Mouse (Mus musculus): Measurements from ENCODE around the gene Psma3.
"Not testable (repeated sequence)": the region's sequence is repeated elsewhere in the genome, so short reads cannot be mapped to it uniquely, and the experiment has no call there.

Gene Psma3

DNA sequence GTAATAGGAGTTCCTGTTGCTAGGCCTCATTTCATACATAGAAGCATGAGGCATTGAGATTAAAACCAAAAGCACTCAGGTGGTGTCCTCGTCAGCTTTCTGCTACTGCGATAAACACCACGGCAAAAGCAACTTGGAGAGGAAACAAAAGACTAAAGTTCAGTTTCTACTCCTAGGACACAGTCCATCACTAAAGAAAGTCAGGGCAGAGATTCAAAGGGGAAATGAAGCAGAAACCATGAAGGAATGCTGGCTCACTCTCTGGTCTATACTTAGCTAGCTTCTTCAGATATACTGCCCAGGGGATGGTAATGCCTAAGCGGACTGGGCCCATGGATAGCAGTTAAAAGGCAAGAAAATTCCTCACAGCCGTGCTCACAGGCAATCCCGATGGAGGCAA is 27.0 kb downstream of the Psma3 start:
- no peak for DNase-seq (ENCODE audit: low read depth, low spot score)

DNA sequence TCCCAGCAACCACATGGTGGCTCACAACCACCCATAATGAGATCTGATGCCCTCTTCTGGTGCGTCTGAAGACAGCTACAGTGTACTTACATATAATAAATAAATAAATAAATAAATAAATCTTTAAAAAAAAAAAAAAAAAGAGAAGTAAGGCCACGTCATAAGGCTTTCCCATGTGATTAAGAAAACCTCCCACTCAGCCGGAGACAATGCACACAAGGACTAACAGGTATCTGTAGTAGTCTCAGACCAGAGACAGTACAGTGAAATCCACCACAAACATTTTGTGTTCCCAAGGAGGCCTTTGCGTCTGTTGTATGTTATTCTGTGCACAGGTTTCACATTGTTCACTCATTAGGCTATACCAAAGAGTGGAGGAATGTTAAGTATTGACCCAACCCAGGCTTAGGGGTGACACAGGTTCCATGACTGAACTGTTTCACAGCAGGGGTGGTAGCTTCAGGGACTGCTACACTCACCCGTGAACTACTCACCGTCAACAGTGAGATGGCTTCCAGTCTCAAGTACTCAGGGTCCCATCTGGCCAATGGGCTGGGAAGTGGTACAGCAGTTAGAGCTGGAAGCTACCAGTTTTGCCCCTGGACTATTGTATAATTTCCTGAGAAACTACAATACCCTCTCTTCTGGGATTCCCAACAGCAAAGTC is 29.5 kb downstream of the Psma3 start:
- peak; percentile 89 for DNase-seq (ENCODE audit: low read depth, low spot score)

DNA sequence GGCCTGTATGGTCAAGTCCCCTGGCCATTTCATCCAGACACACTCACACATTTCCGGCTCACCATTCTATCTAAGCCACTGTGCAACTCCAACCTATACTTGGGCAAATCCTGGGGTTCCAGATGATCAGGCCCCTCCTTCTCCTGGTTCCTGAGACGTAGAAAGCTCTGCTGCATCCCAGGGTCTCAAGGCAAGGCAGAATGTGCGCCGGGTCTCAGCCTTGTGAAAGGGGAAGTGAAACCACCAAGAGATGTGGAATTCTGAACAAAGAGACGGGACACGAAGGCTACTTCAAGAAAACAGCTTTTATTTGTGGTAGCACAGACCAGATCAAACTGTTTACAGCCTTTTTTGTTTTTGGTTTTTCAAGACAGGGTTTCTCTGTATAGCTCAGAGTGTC is 31.7 kb downstream of the Psma3 start:
- DNase-seq (ENCODE audit: low read depth, low spot score), result no peak

DNA sequence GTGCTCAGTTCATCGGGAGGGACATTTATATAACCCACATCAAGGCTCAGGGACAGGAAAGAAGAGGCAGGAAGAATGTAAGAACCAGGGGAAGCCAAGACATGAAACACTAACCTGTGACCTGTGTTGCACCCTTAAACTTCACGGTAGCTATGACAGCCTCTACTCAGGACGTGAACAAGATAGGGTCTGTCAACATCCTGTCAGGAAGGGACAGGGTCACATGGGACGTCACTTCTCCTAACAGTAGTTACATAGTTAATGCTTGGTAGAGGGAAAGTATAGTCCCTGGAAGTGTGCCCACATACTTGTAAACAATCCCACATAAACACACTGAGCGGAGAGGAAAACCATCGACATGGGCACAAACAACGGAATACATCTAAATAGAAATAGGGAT is 32.5 kb downstream of the Psma3 start:
- DNase-seq (ENCODE audit: low read depth, low spot score), result no peak

DNA sequence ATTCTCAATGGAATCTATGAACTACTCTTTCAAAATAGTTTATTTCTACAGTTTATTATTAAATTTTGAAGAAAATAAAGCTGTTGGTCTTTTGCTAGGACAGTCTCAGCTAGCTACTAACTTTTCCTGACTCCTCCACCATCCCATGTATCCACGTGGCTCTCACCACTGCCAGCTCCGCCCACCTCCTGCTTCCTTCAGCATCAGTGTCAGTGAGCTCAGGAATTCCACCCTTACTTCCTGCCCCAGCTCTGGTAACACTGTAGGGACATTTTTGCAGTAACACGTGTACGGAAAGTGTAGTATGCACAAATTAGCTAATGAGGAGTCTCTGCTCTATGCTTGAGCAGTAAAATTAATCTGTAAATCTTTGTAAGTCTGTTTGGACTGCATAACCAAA is 35.3 kb downstream of the Psma3 start:
- peak; percentile 82 for DNase-seq (ENCODE audit: low read depth, low spot score)

DNA sequence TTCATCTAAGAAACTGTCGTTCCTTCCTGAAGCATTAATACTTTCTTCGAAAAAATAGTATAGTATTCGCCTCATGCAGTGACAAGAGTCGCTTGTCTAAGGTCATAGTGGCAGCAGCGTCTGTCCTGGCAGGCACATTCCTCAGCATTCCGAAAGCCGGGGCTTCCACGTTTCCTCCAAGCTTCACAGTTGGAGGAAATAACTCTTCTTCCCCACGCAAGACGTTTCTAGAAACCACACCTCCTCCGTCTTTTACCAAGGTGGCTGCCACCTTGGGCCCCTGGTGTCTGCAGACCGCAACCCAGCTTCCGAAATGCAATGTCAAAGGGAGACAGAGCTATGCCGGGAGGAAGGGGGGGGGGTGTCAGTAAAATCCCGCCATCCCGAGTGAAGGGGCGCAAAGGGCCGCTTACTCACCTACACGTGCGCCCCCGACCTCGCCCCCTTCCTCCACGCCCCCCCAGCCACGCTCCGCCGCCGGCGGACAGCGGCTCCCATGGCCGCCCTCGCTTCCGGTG is 40.5 kb downstream of the Psma3 start:
- DNase-seq (ENCODE audit: low read depth, low spot score), result peak; percentile 88

DNA sequence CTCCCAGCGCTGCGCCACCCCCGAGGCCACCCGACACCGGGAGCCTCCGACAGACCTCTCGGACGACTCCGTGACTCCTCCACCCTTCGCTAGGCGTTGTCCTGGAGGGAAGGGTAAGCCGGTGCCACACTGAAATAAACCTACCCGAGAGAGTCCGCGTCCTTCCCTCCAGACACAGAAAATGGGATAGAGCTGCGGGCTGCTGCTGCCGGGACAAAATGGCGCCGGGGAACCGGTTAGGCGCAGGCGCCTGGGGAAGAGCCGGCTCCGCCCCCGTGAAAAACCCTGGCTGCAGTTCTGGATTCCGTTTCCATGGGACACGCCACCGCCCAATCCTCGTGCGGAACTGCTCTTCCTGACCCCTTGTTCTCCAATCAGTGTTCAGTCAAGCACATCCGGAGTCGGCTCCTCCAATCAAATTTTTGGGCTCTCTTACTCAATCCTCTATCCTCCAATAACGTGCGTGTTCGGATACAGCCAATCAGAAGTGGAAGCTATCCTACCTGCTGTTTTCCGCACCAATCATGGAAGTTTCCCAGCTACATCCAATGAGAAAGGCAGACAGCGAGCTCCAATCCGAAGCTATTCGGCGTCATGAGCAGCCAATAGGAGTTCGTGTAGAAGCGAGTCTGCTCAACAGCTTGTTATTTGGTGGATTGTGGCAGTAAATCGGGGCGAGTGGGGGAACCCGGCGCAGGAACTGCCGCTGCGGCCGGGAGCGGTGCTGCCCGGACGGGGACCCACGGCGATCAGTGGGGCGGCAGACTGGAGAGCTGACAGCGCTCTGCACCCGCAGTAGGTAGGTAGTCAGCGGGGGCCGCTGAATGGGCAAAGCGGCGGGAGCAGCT is 41.2 kb downstream of the Psma3 start, which contains the start of gene Arid4a:
TSS of gene Arid4a (plus strand) at position 628 of the 848 bp plus-strand sequence.
- peak; percentile 100 for DNase-seq (ENCODE audit: low read depth, low spot score)

DNA sequence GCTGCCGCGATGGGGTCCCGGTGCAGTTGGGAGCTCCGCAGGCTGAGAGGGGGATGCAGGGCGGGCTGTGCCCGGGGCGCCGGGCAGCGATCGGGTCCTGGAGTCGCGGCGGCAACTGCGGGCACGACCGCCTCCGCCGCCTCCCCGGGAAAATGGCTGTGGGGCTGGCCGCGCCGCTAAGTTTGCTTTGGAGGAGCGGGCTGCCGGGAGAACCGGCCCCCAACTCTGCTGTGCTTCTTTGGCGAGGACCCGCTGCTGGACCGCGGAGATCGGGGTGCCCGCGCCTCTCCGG is 41.7 kb downstream of the Psma3 start:
- DNase-seq (ENCODE audit: low read depth, low spot score), result no peak

DNA sequence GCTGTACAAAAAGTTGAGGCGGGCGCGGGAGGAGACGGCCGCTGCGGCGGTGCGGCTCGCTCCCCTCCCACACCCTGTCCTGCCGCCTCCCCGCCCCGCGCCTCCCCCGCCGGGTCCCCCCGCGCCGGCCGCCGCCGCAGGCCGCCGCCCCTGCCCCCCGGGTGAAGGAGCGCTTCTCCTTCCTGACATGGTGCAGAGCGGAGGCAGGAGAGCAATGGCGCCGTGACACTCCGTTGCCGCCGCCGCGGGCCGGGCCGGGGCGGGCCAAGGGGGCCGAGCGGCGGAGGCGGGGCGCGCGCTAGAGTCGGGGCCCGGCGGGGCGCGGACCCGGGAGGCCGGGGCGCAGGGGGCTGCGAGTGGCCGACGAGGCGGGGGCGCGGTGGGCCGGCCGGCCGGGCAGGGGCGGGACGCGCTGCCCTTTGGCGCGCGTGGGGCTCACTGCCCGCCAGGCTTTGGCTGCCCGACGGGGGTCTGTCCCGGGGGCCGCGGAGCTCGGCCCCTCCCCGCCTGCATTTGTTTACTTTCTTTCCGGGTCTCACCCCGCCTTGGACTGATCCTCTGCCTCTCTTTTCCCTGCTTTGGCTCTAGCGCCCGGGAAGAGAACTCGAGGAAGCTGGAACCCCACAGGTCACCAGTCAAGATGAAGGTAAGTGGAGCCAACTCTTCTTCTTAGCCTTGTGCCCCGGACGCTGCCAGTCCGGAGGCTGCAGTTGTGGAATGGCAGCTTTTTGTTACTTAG is 42.3 kb downstream of the Psma3 start:
- DNase-seq (ENCODE audit: low read depth, low spot score), result peak; percentile 65

DNA sequence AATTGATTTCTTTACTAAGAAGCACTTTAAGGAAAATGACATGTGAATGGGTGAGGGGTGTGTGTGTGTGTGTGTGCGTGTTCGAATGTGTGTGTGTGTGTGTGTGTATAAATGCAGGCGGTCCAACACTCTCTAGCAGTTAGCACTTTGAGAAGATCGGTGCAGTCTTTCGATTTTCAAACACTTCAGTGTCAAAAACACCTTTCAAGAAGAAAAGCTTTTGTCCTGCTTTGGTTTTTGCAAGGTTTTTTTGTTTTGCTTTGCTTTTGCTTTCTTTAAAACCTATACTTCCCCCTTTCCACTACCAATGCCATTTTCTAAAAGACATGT is 42.8 kb downstream of the Psma3 start:
- DNase-seq (ENCODE audit: low read depth, low spot score), result no peak

DNA sequence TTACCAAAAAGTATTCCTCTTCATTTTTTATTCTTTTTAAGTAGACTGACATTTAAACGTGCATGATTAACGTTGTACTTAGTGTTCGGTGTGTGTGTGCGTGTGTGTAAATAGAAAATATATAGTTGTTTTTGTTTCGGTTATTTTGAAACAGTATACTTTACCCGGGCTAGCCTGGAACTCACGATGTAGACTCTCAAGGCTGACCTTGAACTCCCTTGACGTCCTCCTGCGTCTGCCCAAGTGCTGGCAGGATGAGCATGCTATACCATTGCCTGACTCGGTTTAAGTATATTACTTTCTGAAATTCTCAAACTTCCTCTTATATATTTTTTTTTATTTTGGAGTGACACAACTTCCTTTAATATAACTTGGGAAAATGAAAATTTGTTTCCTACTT is 43.4 kb downstream of the Psma3 start:
- DNase-seq (ENCODE audit: low read depth, low spot score), result no peak

DNA sequence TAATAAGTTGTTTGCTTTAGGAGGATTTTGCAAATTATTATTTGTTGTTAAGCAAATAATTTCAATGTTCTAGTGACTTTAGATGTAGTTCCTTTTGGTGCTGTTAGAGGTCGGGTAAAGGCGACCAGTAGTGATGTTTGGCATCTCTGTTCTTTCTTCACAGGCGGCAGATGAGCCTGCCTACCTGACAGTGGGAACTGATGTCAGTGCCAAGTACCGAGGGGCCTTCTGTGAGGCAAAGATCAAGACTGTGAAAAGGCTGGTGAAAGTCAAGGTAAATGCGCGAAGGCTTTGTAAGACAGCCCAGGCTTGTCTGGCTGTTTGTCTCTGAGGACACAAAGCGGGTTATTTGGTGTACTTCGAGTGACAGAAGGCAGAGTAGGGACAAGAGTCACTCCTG is 44.8 kb downstream of the Psma3 start:
- no peak for DNase-seq (ENCODE audit: low read depth, low spot score)

DNA sequence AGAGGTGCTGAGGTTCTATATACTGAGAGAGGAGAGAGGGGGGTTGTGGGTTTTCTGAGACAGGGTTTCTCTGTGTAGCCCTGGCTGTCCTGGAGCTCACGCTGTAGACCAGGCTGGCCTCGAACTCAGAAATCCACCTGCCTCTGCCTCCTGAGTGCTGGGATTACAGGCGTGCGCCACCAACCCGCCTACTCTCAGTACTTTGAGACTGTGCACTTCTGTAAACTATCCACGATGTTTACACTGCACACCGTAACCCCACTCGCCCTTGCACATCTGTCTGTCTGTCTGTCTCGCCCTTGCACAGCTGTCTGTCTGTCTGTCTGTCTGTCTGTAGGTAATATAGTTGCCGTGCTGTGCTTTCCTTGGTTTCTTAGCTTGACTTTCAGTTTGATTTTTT is 50.0 kb downstream of the Psma3 start:
- DNase-seq (ENCODE audit: low read depth, low spot score), result no peak

DNA sequence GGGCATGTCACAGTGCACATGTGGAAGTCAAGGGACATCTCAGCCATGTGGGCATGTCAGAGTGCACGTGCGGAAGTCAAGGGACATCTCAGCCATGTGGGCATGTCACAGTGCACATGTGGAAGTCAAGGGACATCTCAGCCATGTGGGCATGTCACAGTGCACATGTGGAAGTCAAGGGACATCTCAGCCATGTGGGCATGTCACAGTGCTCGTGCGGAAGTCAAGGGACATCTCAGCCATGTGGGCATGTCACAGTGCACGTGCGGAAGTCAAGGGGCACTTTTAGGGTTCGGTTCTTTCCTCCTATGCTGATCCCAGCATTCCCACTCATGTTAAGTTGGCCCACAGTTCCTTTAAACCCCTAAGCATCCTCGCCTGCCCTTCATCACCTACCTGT is 53.8 kb downstream of the Psma3 start:
- DNase-seq (ENCODE audit: low read depth, low spot score), result not testable (repeated sequence)

DNA sequence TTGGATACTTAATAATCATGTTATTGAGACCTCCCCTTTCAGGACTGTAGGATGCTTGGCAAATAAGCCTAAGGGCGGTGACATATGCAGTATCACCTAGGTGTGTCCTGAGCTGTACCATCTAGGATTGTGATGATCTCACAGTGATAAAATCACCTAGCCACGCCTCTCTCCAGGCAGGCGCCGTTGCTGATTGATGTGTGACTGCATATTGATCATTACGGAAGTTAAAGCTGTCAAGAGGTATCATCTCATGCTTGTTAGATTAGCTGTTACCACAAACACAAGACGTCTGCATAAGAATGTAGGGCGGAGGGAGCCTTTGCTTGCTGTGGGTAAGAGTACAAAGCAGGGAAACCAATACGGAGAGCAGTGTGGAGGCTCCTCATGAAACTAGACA is 55.8 kb downstream of the Psma3 start:
- peak; percentile 51 for DNase-seq (ENCODE audit: low read depth, low spot score)

DNA sequence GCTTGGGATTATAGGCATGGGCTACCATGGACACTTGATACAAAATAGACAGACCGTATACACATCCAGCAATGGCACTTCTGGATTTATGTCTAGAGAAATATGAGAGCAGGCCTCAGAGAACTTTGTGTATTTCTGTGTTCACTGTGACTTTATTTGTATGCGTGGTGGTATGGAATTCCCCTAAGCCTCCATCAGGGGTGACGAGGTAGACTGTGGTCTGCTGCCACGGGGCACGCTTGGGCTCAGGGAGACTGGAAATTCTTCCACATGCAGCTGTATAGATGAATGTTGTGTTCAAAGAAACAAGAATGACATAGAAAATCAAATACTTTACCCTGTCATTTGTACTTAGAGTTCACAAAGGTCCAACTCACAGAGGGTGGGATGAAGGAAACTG is 56.3 kb downstream of the Psma3 start:
- no peak for DNase-seq (ENCODE audit: low read depth, low spot score)

DNA sequence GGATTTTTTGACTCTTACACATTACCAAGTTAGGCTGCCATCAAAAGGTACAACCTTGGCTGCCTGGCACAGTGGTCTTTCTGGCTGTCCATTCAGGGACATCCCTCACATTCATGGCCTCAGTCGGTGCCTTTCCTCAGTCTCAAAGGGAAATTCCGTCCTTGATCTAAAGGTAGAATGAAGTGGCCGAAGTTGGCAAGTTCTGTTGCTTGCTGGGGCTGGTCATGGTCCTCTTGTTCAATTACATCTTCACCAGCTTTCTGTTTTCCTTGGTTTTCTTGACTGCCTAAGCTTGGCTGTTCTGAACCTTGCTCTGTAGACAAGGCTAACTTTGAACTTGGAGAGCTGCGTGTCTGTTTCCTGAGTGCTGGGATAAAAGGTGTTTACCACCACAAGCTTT is 61.4 kb downstream of the Psma3 start:
- no peak for DNase-seq (ENCODE audit: low read depth, low spot score)

DNA sequence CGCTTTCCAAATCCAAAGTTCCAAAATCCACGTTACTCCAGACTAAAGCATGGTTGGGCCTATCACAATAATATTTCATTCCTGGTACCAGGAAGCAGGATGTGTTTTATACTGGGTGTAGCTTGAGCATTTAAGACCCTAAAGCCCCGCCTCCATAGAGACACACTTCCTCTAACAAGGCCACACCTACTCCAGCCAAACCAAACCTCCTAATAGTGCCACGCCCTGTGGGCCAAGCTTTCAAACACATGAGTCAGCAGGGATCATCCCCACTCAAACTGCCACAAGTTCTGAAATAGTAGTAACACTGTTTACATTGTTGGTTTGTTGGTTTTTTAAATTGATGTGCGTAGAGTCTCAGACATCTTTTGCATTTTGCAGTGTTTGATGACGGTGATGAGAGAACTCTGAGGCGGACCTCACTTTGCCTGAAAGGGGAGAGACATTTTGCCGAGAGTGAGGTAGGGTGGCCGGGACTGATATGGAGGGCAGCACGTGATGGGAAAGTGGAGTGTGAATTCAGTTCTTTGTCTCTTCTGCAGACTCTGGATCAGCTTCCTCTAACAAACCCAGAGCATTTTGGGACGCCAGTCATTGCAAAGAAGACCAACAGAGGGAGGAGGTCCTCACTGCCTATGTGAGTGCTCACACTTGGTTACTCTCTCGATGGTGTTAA is 62.4 kb downstream of the Psma3 start:
- DNase-seq (ENCODE audit: low read depth, low spot score), result peak; percentile 93

DNA sequence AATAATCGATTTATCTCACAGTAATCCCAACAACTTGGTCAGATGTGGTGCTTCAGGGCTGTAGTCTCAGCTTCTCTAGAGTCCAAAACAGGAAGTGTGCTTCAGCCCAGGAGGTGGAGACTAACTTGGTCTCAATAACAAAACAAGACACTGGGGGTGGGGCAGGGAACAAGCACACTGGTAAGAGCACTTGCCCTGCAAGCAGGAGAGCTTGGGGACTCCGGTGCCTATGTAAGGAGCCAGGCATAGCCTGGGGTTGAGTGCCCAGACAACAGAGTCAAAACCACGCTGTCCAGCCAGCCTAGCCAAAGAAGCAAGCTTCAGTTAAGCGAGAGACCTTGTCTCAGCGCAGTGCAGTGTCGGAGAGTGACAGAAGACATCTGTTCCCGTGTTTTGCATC is 66.0 kb downstream of the Psma3 start:
- peak; percentile 56 for DNase-seq (ENCODE audit: low read depth, low spot score)

DNA sequence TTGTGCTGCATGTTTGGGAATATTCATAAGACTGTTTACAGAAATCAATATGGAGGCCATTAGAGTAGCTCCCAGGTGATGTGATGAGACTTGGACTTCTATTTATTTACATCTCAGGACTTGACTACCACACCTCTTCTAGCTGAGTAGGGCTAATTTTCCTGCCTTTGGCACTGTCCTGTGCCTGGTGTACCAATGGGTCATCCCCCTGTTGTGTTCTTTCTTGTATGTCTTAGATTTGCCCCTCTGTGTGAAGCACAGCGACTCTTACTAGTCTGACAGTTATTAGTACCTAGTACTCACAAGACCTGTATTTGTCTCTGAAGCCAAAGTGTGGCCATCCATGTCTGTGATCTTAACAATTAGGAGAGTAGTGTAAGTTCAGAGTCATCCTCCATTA is 68.0 kb downstream of the Psma3 start:
- no peak for DNase-seq (ENCODE audit: low read depth, low spot score)

DNA sequence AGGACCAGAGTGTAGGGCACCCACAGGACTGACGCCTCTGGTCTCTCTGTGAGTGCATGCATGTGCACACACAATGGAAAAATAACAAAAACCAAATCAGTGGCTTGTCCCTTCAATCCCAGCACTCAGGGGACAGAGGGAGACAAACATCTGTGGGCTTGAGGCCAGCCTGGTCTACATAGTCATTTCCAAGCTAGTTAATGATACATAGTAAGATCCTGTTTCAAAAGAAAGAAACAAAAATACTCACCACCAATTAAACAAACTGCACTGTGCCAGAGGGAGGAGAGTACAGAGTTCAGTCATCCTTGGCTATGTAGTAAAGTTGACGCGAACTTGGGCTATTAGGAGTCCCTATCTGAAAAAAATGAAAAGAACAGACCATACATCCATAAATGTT is 69.2 kb downstream of the Psma3 start:
- no peak for DNase-seq (ENCODE audit: low read depth, low spot score)

DNA sequence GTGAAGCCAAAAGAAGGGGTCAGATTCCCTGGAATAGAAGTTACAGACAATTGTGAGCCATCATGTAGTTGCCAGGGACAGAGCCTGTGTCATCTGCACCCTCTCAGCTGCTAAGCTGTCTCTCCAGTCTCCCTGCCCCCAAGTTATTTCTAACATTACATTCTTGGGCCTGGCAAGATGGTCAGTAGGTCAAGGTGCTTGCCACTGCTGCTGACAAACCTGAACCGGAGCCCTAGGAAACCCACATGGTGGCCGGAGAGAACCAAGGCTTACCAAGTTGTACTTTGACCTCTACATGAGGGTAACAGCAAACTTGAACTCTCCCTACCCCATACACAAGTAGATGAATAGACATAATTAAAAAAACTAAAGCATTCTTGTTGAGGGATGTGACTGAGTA is 70.1 kb downstream of the Psma3 start:
- no peak for DNase-seq (ENCODE audit: low read depth, low spot score)
